Mouse (Mus musculus) right cerebral cortex, postnatal 4 days (tissue): ENCODE measurements around the gene Cltrn.

ENCODE experiments used
- DNase-seq: peaks from one replicate; pipeline ENCODE4 v3.0.0-alpha.2; 2022

Cltrn gene

DNA sequence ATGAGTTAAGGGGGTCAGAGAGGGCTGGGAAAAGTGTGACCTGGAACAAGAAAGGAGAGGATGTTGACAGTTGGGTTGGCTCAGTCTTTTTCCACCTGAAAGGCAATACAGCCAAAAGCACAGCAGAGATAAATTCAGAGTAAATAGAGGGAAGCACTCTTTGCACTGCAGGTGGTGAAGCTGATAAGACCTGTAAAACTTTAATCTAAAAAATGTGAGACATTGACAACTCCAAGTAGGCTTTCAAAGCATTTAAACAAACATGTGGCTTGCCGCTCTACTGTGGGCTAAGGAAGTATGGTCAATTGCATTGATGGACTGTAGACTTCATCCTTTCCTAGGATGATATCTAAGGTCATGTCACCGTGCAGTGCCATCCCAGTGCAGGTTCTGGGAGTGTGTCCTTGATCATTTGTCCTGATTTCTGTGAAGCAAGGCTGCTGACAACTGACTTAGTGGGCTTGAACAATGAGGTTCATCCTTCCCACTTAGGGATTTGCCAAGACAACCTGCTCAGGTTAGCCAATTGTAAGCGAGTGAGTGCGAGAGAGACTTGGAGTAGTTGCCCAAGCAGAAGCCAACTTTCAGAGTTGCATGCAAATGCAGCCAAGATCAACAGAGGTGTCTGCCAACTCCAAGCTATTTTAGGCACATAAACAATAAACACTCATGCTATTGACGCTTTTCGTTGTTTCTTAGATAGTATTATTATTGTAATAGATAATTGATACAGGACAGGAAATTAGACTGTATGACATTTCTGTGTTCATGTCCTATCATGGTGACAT, 57.0 kb downstream of the Cltrn start:
- DNase-seq, result no peak

DNA sequence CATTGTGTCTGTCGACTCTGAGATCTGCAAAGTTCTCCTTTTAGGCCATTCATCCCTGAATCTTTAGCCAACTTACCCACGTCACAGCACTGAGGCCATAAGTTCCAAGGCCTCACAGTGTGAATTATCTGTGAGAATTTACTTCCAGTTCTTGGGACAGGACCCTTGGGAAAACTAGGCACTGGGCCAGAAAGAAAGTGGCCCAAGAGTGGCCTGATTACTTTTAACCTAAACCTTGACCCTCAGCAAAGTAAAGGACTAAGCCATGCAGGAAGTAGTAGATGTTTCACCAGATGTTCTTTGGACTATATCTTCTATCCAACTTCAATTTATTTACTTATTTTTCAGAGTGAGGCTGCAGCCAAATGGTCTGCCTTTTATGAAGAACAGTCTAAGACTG, 64.1 kb downstream of the Cltrn start:
- no peak for DNase-seq

DNA sequence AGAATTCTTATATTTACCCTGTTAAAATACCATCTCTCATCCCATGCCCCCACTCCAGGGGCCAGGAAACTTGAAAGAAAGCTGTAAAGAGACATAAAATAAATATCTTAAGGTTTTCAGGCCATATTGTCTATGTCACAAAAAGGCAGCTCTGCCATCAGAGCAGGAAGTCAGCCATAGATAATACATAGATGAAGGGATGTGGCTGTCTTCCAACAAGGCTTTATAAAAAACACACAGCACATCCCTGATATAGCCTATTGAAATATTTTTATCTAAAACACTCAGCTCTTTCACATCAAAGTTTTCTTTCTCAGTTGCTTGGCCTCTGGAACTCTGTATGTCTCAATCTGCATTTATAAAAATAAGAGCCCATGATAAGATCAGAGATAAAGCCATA, 65.0 kb downstream of the Cltrn start:
- DNase-seq, result no peak

DNA sequence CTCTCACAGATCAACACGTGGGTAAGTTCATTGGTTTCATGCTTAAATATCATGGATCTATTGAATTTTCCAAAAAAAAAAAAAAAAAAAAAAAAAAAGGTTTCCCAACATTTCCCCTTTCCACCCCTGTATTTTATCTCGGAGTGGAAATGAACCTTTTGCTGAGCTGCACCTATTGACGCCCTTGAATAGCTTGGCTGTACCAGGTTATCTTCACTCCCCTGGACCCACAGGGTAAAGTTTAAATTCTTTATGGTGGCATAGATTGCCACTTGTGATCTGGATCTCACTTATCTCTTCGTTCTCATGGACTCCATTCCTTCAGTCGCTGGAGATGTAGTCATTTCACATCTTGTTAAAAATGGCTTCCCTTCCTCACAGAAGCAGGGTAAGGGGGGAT, 66.0 kb downstream of the Cltrn start:
- DNase-seq, result no peak

DNA sequence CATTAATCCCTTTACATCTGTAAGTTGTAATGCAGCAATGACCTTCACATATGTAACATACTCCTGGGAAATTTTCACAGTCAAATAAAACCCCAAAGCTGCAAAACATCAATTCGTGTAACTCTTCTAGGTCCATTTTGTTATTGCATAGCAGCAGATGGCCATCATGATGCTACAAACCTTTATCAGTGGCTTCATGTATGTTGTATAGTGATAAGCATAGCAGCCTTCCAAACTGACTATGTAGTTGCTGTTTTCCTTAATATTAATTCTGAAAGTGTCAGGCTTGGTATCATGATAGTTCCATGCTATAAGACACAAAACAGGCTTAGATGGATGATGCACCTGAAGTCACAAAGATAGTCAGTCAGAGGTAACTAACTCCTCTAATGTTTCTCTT, 76.1 kb downstream of the Cltrn start:
- no peak for DNase-seq
